Mouse (Mus musculus): ENCODE data around the gene Trio.

DNA sequence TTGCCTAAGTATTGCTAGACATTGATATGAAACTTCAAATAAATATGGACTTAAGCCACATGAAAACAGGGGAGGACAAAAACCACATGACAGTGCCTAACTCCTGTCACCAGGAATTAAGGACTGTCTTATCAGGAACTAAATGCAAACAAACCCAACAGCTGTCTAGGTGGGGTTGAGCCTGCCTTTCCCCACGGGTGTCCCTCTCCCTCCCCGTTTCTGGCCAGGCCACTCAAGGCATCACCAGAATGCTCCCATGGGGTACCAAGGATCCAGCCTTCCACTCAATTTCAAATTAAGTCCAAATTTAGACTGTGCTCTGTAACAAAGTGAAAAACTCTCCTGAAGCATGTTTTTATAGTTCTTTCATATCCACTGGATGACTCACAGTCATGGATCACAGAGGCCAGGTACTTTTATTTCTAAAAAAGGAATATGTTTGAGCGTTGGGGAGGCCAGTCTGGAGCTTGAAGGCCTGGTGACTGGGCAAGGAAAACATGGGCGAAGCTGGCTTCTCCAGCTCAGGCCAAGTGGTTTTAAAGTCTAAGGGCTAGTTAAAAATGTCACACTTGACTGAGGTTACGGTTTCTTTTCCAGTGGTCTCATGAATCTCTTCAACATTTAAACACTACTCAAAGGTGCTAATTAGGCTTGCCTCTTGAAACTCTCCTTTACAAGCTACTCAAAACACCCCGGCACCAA, 33.6 kb downstream of the Trio start:
- TF ChIP-seq POLR2A (IDR thresholded peaks at IDR 0.05; ENCODE audit: insufficient read length, low read depth), result no peak
- TF ChIP-seq MYOD1 (IDR thresholded peaks at IDR 0.05; ENCODE audit: control insufficient read depth in 1 of 3, insufficient read length in 2 of 3, low read depth in 2 of 3), result peak in 2 of 3 experiments; percentile 30 to 80
- TF ChIP-seq TCF3 (IDR thresholded peaks at IDR 0.05; ENCODE audit: insufficient read length, low read depth), result no peak
- TF ChIP-seq USF1 (IDR thresholded peaks at IDR 0.05; ENCODE audit: low read depth), result no peak
- no peak for TF ChIP-seq MAX (IDR thresholded peaks at IDR 0.05; ENCODE audit: low read depth)
- no peak for TF ChIP-seq POLR2AphosphoS2 (IDR thresholded peaks at IDR 0.05; ENCODE audit: insufficient read length, low read depth)
- TF ChIP-seq CEBPB (IDR thresholded peaks at IDR 0.05; ENCODE audit: insufficient read depth, poor library complexity, severe bottlenecking), result no peak
- peak; percentile 22 for TF ChIP-seq TCF12 (IDR thresholded peaks at IDR 0.05; ENCODE audit: insufficient read depth, poor library complexity, severe bottlenecking)
- TF ChIP-seq E2F4 (IDR thresholded peaks at IDR 0.05; ENCODE audit: insufficient read depth), result no peak
- TF ChIP-seq MYOG (IDR thresholded peaks at IDR 0.05; ENCODE audit: control insufficient read depth in 1 of 3, insufficient read depth in 1 of 3, insufficient read length in 2 of 3, low read depth in 2 of 3), result peak in 1 of 3 experiments; percentile 68

Data from myocyte (in vitro differentiated cells).